Mouse (Mus musculus): ENCODE data around the gene Fam83g.

GRCm38 (mm10) chr11:61699933-61700332, 16.0 kb downstream of the Fam83g start:
- TF ChIP-seq CTCF (IDR thresholded peaks at IDR 0.05; ENCODE audit: low read depth, low read length), result no peak
- TF ChIP-seq TAL1 (conservative IDR thresholded peaks at IDR 0.05; ENCODE audit: low read depth, low read length), result no peak
- TF ChIP-seq POLR2AphosphoS5 (IDR thresholded peaks at IDR 0.05; ENCODE audit: insufficient replicate concordance, low read depth, low read length), result no peak
- no peak for TF ChIP-seq GATA1 (IDR thresholded peaks at IDR 0.05; ENCODE audit: borderline replicate concordance, low read length)
- no peak for TF ChIP-seq GATA2 (IDR thresholded peaks at IDR 0.05; ENCODE audit: borderline replicate concordance, low read depth, low read length)
